Mouse (Mus musculus): ENCODE results near the gene Trim67.

- TF ChIP-seq CTCF (IDR thresholded peaks at IDR 0.05; ENCODE audit: low read depth) (no peak), EP300 (IDR thresholded peaks at IDR 0.05; ENCODE audit: low read depth) (no peak)
Observed at GRCm38 (mm10) chr8:124756601-124757000, 36.3 kb upstream of the Trim67 start.
